In genomic region chr1:55890511-55891151, GRCm38 (mm10) we compare ENCODE assay signal across 8 mouse cellular contexts.
A peak's percentile ranks its signal among the peaks of the same experiment; 100 is the strongest.
DNase-seq lines count a peak whose midpoint lies in the region; ATAC-seq and TF ChIP-seq lines count a peak whose summit lies in the region.

No protein-coding gene starts in this region.

- peak overlapping the region; percentile 45 for H3K27ac ChIP-seq in cortical plate, adult 2 months (ENCODE audit: insufficient read depth, low read length)
- H3K27ac ChIP-seq in hindbrain, postnatal 0 days: no peak overlapping the region
- no peak overlapping the region for H3K27ac ChIP-seq in midbrain, embryonic 15.5 days

- no peak for TF ChIP-seq POLR2A in cortical plate, adult 2 months (IDR thresholded peaks at IDR 0.05; ENCODE audit: extremely low read depth, insufficient read depth, low read length)

- H3K4me3 ChIP-seq in cortical plate, adult 2 months (ENCODE audit: insufficient read depth, low read length): peak overlapping the region; percentile 1; the same call in 1 of the 2 replicates
- H3K4me3 ChIP-seq in hindbrain, postnatal 0 days (ENCODE audit: low read length): no peak overlapping the region
- H3K4me3 ChIP-seq in midbrain, embryonic 15.5 days: no peak overlapping the region

- no peaks in the 10 kb centered on the region for H3K9me3 ChIP-seq in hindbrain, postnatal 0 days (ENCODE audit: low read length)
- H3K9me3 ChIP-seq in midbrain, embryonic 15.5 days: no peaks in the 10 kb centered on the region

- DNase-seq in layer of hippocampus, adult 18-20 months (ENCODE audit: low spot score in 2 of 2): peak; percentile 30 to 72
- no peak for DNase-seq in layer of hippocampus, postnatal 25 days (ENCODE audit: extremely low spot score in 1 of 2, low spot score in 1 of 2)
- peak; percentile 87 for DNase-seq in hindbrain, postnatal 0 days (ENCODE audit: low spot score)
- no peak for DNase-seq in urinary bladder, postnatal 4 days (ENCODE audit: low spot score in 2 of 2)
- DNase-seq in adrenal gland, postnatal 4 days (ENCODE audit: low spot score in 2 of 2): no peak
- DNase-seq in urinary bladder, postnatal 36 days (ENCODE audit: low spot score in 2 of 2): no peak

- no peak overlapping the region for H3K9ac ChIP-seq in hindbrain, postnatal 0 days (replicated peaks; ENCODE audit: low read length)
- no peak overlapping the region for H3K9ac ChIP-seq in midbrain, embryonic 15.5 days

- H3K4me2 ChIP-seq in hindbrain, postnatal 0 days (ENCODE audit: low read depth, low read length): no peak overlapping the region
- H3K4me2 ChIP-seq in midbrain, embryonic 15.5 days: no peak overlapping the region

- 58% methylated on average over 15 of the region's 15 CpGs for WGBS in hindbrain, postnatal 0 days
- 53% methylated on average over 15 of the region's 15 CpGs for WGBS in midbrain, embryonic 15.5 days

- no peaks in the 10 kb centered on the region for H3K27me3 ChIP-seq in hindbrain, postnatal 0 days (ENCODE audit: insufficient read depth, low read length)
- peaks cover 66% of the 10 kb centered on the region for H3K27me3 ChIP-seq in midbrain, embryonic 15.5 days (replicated peaks)

- no peaks in the 10 kb centered on the region for H3K36me3 ChIP-seq in hindbrain, postnatal 0 days (ENCODE audit: insufficient read depth, low read length)
- no peaks in the 10 kb centered on the region for H3K36me3 ChIP-seq in midbrain, embryonic 15.5 days (replicated peaks)

- no peaks in the 10 kb centered on the region for H3K4me1 ChIP-seq in cortical plate, adult 2 months (ENCODE audit: control insufficient read depth, insufficient read depth, low read length)
- 0 out of 2 replicates have a peak, but pooled peaks cover 3% of the 10 kb centered on the region for H3K4me1 ChIP-seq in hindbrain, postnatal 0 days (ENCODE audit: insufficient read depth, low read length)
- H3K4me1 ChIP-seq in midbrain, embryonic 15.5 days: peaks cover 28% of the 10 kb centered on the region

- TF ChIP-seq CTCF in cortical plate, adult 2 months (IDR thresholded peaks at IDR 0.05; ENCODE audit: extremely low read depth, insufficient read depth, low read length): peak; percentile 74
- peak; percentile 86 for TF ChIP-seq CTCF in hindbrain, postnatal 0 days (IDR thresholded peaks at IDR 0.05; ENCODE audit: low read depth)

- ATAC-seq in hindbrain, postnatal 0 days: no peak; the same call in 1 of the 2 replicates
- ATAC-seq in midbrain, embryonic 15.5 days (replicated peaks): peak; percentile 51

Comparison
In these comparisons a context has a peak if more than half of its experiments do, and no peak if none do; other contexts are left out.
1. DNase-seq: peak in layer of hippocampus, adult 18-20 months (2 of 2) and hindbrain, postnatal 0 days (single experiment); none in layer of hippocampus, postnatal 25 days (0 of 2), urinary bladder, postnatal 4 days (0 of 2), adrenal gland, postnatal 4 days (0 of 2) and urinary bladder, postnatal 36 days (0 of 2).